Mouse (Mus musculus): ENCODE data around the gene Foxm1.

Gene Foxm1

GRCm38 (mm10) chr6:128425046-128425445, 62.3 kb downstream of the Foxm1 start:
- DNase-seq (ENCODE audit: low spot score) = no peak
